Mouse (Mus musculus): ENCODE results near the gene Nelfa.

- TF ChIP-seq CTCF (IDR thresholded peaks at IDR 0.05; ENCODE audit: extremely low read depth, insufficient read length, insufficient replicate concordance, low read depth, low read length) (no peak), POLR2A (IDR thresholded peaks at IDR 0.05; ENCODE audit: low read depth, low read length) (no peak)
Observed at GRCm38 (mm10) chr5:33921486-33922235, 14.6 kb downstream of the Nelfa start.
